Mouse (Mus musculus) adrenal gland, postnatal 25 days (tissue): ENCODE results near the gene Hmgcr. TPM values are rescaled to one million over a fixed set of nuclear protein-coding genes. Genes with fewer than 3 reads are reported as not detected.

ENCODE experiments used
- DNase-seq: peaks from one replicate; pipeline ENCODE4 v3.0.0; 2021; ENCODE audit warnings: mixed read lengths
- long read RNA-seq: library from polyadenylated mRNA; stranded (forward); transcript quantifications from one replicate; pipeline ENCODE4 v2.0.0, GENCODE M21; 2021
- total RNA-seq: library from RNA; stranded (reverse); gene quantifications from 2 replicates; pipeline ENCODE4 v1.2.3, GENCODE M21; 2021

Gene Hmgcr
- 218 and 227 TPM in 2 replicates for total RNA-seq
- long read RNA-seq, full-length matches to known transcripts, result 41 of 53 reads
- long read RNA-seq, partial matches to known transcripts, result 8 of 53 reads
- long read RNA-seq, other reads (novel, unspliced or antisense), result 4 of 53 reads

DNA sequence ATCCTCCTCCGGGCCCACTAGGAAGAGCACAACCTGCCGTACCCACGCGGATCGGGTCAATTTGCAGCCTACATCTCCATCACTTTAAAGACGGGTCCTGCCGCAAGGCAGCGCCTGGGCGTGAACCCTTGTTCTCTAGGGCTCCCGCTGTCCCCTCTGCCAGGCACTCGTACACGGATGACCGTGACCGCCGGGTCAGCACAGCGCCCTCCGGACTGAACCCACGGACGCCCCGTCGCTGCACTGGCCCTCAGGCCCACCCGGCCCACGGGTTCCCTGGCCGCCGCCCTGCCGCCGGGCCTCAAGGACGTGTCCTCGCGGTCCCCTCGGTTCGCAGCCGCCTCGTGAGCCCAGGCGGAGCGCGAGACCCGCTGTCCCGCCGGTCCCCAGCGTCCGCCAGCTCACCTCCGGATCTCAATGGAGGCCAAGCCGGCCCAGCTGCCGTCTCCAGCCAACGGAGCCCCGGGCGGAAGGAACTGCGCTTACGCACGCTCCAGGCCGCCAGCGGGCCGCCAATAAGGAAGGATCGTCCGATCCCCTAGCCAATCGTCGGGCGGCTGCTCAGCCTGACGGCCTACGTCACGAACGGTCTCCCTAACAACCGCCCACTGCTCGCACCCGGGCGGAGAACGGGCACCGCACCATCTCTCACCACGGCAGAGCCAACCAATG lies at the start of gene Hmgcr:
Hmgcr (minus strand) TSS at position 531 of the 672 bp plus-strand sequence.
- DNase-seq, result peak; percentile 98

DNA sequence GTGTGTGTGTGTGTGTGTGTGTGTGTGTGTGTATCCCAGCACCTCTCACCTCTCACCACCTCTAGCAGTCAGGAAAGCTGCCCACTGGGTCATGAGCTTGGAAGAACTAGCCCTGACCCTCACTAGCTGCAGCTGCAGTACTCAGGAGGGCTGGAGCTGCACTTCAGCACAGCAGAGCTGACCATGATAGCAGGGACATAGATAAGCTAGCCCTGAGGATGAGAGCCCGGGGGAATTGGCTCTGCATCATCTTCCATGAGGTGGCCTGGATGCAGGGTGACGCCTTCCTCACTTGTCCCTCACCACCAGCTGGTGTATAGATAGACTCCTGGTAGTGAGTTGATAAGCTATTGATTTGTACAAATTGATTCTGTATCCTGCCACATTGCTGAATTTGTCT lies 49.3 kb upstream of the Hmgcr start:
- no peak for DNase-seq

DNA sequence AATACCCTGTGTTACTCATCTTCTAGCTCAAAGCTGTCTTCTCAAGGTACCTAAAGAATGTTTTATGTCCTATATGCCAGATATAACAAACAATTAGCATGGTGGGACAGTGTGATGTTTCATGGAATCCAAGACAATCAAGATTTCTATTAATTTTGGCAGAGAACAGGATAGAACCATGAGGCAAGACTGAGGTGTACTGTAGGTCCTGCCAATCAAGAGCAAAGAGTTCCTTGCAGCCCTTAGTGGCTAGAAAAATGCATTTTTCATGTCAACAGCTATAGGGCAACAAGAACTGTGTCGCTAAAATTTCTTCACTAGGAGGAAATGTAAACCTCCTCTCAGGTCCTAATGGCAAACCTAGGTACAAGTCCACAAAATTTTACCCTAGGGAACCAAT lies 47.1 kb upstream of the Hmgcr start:
- DNase-seq, result no peak

DNA sequence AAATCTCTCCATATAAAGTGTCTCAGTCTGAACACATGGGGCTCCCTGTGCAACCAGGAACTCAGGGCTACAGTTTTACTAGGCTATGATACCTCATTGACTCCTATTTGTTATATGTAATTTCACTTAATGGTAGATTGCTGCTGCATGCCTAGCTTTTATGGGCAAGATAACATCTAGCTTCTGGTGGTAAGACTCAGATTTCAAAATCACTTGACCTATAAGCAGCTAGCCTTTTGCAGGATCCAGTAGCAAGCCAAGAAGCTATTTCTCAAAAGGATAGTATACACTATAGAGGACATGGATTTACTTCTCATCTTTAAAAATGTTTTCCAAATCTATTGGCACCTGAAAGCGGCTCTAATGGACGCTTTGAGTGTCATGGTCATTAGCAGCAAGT lies 45.6 kb upstream of the Hmgcr start:
- DNase-seq, result no peak

DNA sequence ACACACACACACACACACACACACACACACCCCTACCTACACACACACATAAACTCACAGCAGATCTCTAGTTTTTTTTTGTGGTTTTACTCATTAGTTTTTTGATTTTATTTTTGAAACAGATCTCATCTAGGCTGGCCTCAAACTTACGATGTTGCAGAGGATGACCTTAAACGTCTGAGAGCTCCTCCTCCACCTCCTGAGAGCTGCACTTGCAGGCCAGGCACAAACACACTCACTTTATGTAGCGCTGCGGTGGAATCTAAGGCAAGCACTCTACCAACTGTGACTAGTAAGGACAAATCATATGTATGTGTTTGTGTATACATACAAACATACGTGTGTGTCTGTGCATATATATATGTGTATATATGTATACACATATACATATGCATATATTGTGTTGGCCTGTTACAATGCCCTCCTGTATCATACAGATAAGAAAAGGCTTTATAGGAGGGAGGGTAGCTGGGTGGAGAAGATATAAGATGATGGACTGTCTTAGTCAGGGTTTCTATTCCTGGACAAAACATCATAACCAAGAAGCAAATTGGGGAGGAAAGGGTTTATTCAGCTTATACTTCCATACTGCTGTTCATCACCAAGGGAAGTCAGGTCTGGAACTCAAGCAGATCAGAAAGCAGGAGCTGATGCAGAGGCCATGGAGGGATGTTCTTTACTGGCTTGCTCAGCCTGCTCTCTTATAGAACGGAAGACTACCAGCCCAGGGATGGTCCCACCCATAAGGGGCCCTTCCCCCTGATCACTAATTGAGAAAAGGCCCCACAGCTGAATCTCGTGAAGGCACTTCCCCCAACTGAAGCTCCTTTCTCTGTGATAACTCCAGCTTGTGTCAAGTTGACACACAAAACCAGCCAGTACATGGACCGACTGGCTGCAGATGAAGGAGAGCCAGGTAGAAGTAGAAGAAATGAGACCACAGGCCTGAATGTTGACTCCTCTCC lies 38.8 kb upstream of the Hmgcr start:
- DNase-seq, result no peak

DNA sequence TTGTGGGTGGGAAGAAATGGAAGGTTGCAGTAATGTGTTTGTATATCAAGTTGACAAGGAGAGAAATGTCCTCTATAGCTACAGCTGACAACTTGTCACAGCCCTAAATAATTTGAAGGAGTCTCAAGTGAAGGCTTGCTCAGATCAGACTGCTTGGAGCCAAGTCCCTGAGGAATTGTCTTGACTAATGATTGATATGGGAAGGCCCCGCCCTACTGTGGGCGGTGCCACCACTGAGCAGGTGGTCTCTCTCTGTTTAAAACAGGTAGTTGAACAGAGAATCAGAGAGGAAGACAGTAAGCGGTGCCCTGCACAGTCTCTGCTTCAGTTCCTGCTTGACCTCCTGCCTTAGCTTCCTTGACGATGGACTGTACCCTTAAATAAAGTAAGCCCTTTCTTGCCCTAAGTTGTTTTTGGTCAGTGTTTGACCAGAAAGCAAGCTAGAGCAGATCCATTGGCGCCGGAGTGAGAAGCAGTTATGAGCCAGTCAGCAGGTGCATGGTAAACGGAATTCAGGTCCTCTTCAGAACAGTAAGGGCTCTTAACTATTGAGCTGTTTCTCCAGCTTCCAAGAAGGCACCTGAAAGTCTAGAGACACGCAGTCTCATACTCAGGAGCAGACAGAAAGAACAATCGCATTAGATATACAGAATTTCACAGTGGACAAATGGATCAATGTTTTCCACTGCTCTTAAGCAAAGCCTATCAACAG lies 32.0 kb upstream of the Hmgcr start:
- DNase-seq, result no peak

DNA sequence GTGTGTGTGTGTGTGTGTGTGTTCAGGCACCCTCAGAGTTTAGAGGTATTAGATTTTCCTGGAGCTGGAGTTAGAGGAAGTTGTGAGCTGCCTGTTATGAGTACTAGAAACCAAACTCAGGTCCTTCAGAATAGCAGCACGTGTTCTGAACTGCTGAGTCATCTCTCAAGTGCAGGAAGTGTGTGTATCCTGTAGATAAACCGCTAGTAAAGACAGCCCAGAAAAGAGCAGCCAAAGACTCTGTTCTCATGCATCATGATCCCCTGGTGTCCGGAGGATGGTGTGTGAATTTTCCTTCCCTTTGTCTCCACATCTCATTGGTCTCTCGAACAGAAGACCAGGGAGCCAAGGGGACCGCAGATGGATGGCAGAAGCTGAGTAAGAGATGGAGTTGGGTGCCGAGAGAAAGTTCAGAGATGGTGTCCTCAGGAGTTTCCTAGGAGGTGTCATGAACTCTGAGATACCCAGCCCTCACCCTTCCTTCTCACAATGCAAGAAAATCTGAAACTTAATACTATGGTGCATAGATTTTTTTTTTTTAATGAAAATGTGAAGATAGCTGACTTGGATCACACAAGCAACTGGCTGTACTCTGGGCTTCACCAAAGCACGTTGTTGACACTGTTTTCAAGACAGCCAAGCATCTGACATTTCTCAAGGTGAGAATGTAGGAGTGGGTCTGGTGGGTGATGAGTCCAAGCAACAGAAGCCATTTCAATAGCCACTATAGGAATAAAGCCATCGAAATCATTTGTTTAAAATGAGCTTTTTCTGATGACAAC lies 27.3 kb upstream of the Hmgcr start:
- no peak for DNase-seq

DNA sequence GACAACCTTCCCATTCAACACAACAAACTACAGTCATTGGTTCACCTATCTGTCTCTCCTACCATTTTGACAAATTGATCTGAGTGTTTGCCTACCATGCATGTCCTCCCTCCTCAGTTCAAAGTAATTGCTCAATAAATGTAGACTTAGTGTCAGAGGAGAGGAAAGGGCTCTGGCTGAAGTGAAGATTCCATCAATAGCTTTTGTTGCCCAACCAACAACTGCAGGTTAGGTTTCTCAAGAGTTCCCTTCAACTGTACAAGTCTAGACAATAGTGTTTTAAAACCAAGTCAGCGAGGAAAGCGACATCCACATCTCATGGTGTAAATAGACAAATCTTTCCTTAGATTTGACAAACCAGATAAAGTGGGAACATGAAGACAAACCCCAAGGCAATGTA lies 24.7 kb upstream of the Hmgcr start:
- no peak for DNase-seq

DNA sequence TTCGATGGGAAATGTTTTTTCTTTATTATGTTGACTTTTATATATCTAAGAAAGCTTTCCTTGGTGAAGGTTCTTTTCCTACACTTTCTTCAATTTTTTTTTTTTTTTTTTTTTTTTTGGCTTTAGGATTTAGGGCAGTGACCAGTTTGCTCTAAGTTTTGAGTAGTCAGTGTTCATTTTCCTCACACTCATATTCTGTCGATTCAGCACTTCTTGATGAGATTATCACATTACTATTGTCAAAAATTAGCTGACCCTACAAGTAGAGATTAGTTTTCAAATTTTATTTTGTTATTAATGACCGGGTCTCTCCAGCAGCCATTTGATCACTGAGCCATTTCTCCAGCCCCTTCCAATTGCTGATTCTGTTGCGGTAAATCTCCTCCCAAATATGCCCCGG lies 19.2 kb upstream of the Hmgcr start:
- DNase-seq, result no peak

DNA sequence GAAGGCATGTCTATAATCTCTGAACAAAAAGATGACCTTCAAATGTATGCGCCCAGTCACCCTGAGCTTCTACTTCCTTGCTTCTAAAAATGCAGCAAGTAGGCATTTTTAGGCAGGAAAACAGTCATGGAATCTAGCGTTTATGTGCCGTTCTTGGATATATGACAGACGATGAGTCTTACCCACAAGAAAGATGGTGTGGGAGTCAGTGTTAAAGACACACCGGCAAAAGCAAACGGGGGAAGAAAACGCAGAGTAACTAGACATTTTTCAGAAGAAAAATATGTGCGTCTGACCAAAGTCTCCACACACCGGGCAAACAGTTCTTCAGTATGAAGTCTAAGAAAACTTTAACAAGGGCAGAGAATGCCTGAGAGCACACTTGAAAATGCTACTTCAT lies 16.5 kb upstream of the Hmgcr start:
- no peak for DNase-seq

DNA sequence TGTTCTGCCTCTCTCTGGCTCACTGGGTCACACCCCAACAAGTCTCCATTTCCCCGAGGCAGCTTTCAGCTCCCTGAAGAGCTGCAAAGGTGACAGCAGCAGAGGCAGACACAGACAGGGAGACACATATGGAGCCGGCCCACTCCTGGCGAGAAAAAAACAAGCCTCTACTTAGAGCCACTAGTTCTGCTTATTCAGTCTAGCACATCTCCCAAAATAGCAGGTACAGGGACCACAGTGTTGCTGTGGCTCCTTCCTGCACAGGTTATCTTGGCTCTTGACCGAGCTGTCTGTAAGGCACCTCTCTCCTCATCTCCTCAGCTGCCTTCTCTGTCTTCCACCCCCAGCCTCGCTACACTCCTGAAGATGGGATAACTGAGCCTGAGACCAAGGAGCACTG lies 14.0 kb upstream of the Hmgcr start:
- no peak for DNase-seq

DNA sequence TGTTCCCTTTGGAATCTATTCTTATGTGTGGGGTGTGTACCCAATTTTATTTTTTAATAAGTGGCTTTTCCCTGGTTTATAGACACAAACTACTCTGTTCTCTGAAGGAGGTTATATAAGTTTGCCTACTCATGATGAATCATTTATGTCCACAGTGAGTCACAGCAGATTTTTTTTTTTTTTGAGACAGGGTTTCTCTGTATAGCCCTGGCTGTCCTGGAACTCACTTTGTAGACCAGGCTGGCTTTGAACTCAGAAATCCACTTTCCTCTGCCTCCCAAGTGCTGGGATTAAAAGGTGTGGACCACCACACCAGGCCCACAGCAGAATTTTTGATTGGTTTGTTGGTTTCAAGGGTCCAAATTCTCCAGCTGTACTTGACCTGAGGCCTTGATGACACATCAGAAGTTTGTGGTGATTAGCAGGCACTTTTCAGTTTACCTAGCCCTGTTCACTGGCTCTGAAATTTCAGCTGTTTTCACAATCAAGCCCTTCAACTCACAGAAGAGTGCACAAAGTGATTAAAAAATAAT lies 10.4 kb upstream of the Hmgcr start:
- no peak for DNase-seq

DNA sequence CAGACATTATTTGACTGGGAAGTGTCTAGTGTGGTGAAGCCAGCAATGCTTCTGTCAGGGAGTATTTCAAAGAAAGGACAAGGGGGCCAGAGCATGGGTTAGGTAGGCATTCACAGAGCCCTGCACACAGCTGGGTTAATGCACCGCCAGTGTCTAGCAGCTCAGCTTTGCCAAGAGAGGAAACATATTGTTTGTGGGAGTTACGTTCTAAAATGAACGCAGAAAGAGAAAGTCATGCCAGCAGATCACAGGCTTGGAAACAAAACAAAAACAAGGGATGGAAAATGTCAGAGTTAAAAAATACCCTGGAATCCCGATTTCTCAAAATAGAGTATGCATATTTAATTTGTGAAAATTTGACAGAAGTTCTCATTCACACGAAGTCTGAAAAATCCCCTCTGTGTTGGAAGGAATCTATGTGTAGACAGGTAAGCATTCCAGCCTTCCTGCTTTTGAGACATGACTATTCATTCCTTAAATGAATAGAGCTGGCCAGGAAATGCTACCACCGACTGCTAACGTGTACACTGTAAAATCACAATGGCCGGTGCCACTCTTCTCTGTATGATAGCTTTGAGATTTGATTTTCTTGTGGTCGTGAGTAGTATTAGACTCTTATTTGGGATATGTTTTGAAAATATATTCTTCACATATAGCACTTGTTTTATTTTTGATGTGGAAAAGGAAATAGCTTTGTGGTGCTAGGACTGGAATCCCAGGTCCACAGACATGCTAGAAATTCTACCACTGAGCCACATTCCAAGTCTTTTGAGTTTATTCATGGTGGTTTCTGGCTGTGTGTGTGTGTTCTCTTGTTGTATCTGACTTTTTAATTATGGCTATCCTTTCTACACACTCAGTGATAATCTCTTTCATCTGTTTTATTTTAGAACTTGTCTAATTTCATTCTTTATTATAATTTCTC lies 9.7 kb upstream of the Hmgcr start:
- DNase-seq, result no peak

DNA sequence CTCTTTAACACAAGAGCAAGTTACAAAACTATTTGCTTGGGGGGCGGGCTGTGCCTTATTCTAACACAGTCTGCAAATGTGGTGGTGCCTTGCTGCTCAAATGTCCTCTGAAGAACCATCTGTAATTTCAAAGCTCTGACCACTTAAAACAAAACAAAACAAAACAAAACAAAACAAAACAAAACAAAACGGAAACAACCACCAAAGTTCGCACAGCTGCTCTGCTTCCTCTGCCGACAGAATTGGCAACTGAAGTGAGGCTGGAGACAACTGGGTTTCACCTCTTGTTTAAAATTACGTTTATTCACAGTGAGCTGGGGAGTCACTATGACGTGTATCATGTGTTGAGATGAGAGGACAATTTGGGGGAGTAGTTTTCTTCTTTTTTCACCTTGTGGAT lies 7.9 kb upstream of the Hmgcr start:
- no peak for DNase-seq

DNA sequence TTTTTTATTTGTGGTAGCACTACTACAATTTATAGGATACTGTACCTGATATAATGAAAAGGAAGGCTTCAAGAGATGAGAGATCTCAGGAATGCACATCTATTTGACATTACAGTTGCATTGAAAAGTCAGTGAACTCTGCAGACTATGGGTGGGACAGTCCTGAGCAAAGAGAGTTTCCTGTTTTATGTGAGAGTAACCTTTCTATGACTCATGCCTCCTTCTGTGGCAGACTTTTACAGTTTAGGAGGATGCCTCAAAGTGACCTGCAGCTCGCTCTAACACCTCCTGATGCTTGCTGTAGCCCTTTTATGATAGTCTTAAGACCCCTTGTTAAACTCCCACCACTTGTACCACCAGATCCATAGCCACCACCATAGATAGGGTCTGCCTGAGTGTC lies 6.3 kb upstream of the Hmgcr start:
- DNase-seq, result no peak

DNA sequence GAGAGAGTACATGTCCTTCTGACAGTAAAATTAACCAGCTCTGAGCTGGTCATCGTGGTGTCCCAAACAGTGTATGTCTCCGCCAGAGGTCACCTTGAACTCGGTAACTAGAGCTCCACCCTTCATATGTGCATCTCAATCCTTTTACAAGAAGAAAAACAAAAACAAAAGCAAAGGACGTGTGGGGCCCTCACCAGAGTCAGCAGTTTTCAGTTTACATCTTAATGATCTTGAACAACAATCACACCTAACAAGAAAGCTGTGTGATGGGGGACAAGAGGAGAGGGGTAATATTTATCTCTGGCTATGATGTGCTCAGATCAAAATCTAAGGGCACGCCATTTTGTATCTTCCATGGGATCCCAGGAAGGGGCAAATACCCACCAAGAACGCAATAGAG lies 5.0 kb upstream of the Hmgcr start:
- no peak for DNase-seq

DNA sequence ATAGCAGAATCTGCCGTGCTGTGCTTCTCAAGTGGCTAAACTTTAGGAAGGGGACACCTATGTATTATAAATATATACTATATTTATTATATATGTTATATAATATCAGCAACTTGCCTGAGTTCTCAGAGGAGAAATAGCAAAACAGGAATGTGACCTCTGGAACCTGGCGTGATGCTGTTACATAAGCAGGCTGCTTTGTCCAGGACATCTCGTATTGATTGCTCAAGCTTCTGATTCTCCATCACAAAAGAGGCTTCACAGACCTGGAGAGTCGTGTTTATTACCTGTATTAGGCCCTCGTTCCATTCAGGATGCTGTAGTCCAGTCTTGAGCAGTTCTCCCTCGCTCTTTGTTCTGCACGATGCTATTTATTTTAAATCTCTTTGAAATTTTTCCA lies 3.1 kb upstream of the Hmgcr start:
- DNase-seq, result no peak

DNA sequence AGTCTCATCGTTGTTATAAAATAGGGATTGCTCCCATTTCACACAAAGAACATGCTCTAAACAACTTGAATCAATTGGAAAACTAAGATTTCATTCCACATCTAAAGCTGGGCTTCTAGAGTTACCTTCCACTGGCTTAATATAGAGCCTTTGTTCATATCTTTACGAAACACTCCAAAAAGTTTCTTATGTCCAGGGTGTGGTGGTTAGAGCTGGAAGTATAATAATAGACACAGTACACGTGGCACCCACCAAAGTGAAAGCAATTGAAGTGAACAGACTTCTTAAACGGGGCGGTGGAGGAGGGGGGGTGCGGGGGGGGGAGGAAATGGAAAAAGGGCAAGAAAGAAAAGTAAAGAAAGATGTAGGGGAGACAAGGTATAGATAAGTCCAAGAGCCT lies 1.5 kb upstream of the Hmgcr start:
- DNase-seq, result no peak

DNA sequence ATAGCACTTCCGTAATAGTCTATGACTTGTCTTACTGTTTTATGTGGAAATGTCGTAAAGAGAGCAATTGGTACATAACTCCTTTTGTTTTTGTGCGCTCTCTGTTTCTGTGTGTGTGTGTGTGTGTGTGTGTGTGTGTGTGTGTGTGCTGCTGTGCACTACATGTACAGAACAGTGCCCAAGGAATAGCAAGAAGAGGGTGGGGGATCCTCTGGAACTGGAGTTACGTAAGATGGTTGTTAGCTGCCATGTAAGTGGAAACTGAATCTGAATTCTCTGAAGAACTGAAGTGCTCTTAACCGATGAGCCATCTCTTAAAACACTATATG lies 1.1 kb upstream of the Hmgcr start:
- no peak for DNase-seq

DNA sequence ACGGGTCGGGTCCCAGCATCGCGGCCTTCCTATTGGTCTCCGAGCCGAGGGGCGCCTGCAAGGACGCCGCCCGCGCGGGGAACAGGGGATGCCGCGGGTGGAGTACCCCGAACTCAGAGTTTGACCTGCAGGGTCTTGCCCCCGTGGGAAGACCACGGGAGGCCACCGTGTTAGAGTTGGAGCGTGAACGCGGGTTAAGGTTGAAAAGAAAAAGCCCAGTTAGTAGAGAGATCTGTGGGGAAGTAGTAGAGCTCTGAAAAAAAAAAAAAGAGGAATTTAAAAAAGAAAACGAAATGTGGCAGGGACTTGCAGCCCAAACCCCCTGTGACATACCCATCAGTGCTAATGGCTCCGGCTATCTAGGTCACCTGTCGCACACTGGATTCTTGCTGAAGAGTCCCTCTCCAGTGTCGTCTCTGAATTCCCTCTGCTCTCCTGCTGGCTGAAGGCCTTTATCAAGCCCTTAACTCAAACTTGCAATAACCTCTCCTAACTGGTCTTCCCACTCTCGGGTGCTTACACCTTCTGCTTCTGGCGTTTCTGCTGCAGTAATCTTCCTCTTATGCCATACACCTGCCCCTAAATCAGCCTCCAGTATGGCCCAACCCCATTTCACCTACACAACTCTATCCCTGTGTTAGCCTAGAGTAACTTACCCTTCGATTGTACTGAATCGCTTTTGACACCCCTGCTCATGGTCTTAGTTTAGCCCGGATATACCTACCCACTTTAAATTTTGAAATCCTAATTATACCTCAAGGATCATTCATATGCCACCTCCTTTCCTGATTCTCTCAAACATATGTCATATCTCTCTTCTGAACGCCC lies 556 bp upstream of the Hmgcr start:
- DNase-seq, result no peak
